Mouse (Mus musculus) heart, adult 2 months (tissue): Measurements from ENCODE around the gene Zfp771. TPM values are rescaled to one million over a fixed set of nuclear protein-coding genes. Genes with fewer than 3 reads are reported as not detected.

Experiments used
- DNase-seq, 2 experiments: peaks; one replicate each; pipeline ENCODE4 v3.0.0; 2021
- H3K27ac ChIP-seq: fragments of 200-600 bp; 2 replicates; pipeline ENCODE4 v1.8.1; 2022
- H3K27me3 ChIP-seq: fragments of 200-500 bp; 2 replicates; pipeline ENCODE4 v1.6.1; 2012; ENCODE audit warnings: mild to moderate bottlenecking, low read length, inconsistent platforms, mixed read lengths; ENCODE audit not compliant: control insufficient read depth, insufficient read depth
- H3K36me3 ChIP-seq: fragments of 200-500 bp; 2 replicates; pipeline ENCODE4 v1.6.1; 2012; ENCODE audit warnings: low read length, inconsistent platforms; ENCODE audit not compliant: control insufficient read depth, insufficient read depth
- H3K4me1 ChIP-seq: fragments of 200-500 bp; 2 replicates; pipeline ENCODE4 v1.6.1; 2011; ENCODE audit warnings: low read length; ENCODE audit not compliant: control insufficient read depth, insufficient read depth
- H3K4me3 ChIP-seq: fragments of 200-600 bp; 2 replicates; pipeline ENCODE4 v1.8.1; 2022
- H3K79me2 ChIP-seq: fragments of 200-500 bp; replicated peaks from 2 replicates; pipeline ENCODE4 v1.6.1; 2012; ENCODE audit warnings: mild to moderate bottlenecking, inconsistent platforms, low read length, moderate library complexity, mixed read lengths; ENCODE audit not compliant: control insufficient read depth, insufficient read depth
- H3K9ac ChIP-seq: fragments of 200-500 bp; 2 replicates; pipeline ENCODE4 v1.6.1; 2012; ENCODE audit warnings: low read depth, mild to moderate bottlenecking, control low read depth, inconsistent platforms, low read length, mixed read lengths
- CTCF ChIP-seq: fragments of 200-600 bp; IDR thresholded peaks from 2 replicates; pipeline ENCODE4 v1.8.1; 2022; ENCODE audit warnings: antibody characterized with exemption, mild to moderate bottlenecking, moderate library complexity
- EP300 ChIP-seq: fragments of 200-500 bp; IDR thresholded peaks from 2 replicates; pipeline ENCODE4 v1.6.1; 2011; ENCODE audit warnings: low read depth, low read length, control low read depth; ENCODE audit not compliant: insufficient read depth
- POLR2A ChIP-seq: fragments of 200-500 bp; IDR thresholded peaks from 2 replicates; pipeline ENCODE4 v1.6.1; 2011; ENCODE audit warnings: mild to moderate bottlenecking, low read depth, low read length, control low read depth; ENCODE audit not compliant: insufficient read depth
- WGBS: fragments of 180-500 bp; shearing (Covaris S2); methylation state at CpG from one replicate; pipeline ENCODE4 v1.1.7; 2018; 5-methylcytosine and 5-hydroxymethylcytosine counted together
- intact Hi-C: fragments of 180-260 bp; cut with DNase I; formaldehyde crosslinking; loops from one replicate; pipeline ENCODE4 v1.15.1; 2025
- polyA plus RNA-seq: library from polyadenylated mRNA; depleted of rRNA; stranded (reverse); fragments of >200 nt; gene quantifications from 2 replicates; pipeline ENCODE4 v1.2.3, GENCODE M21; 2012; rRNA removed
- total RNA-seq, 2 experiments: library from RNA; stranded (reverse); gene quantifications; 2 replicates each; pipeline ENCODE4 v1.2.3; 2021

The Zfp771 gene
- total and polyA plus RNA-seq, 3 experiments: 14.7 to 30.0 (median 21.0) TPM

- H3K4me3 ChIP-seq: no peak within 1 kb of the TSS
- 68% methylated on average over 11 of the region's 11 CpGs for WGBS
- H3K9ac ChIP-seq: no peak within 1 kb of the TSS
- DNase-seq: peak in 1 of 2 experiments; percentile 31
- H3K27me3 ChIP-seq: no peaks in the 10 kb centered on the region
- intact Hi-C loops: no loop called here
- TF ChIP-seq POLR2A (no peak), EP300 (no peak), CTCF (no peak)
- H3K79me2 ChIP-seq: no peaks in the 10 kb centered on the region
- no peaks in the 10 kb centered on the region for H3K4me1 ChIP-seq
- H3K27ac ChIP-seq: no peak within 1 kb of the TSS
- H3K36me3 ChIP-seq: no peaks in the 10 kb centered on the region
These were observed 52.0 kb downstream of the Zfp771 start, which contains the start of gene Itgal for GRCm38 (mm10) chr7:127296098-127296497. Itgal (plus strand) TSS chr7:127296260.

- no peaks in the 10 kb centered on the region for H3K4me1 ChIP-seq
- TF ChIP-seq EP300: no peak
- no peak for TF ChIP-seq CTCF
- TF ChIP-seq POLR2A: no peak
- WGBS: 87% methylated on average over 5 of the region's 5 CpGs
- no peaks in the 10 kb centered on the region for H3K36me3 ChIP-seq
- intact Hi-C loops: no loop called here
- H3K9ac ChIP-seq: no peak overlapping the region
- H3K79me2 ChIP-seq: no peaks in the 10 kb centered on the region
- DNase-seq: no peak
- no peak overlapping the region for H3K4me3 ChIP-seq
- H3K27ac ChIP-seq: no peak overlapping the region
- no peaks in the 10 kb centered on the region for H3K27me3 ChIP-seq
These were observed 52.9 kb downstream of the Zfp771 start for GRCm38 (mm10) chr7:127296786-127297555.

GRCm38 (mm10) chr7:127297586-127298193 lies 53.6 kb downstream of the Zfp771 start:
- no peaks in the 10 kb centered on the region for H3K79me2 ChIP-seq
- TF ChIP-seq CTCF (no peak), POLR2A (no peak), EP300 (no peak)
- H3K4me3 ChIP-seq: no peak overlapping the region
- no peaks in the 10 kb centered on the region for H3K36me3 ChIP-seq
- H3K27me3 ChIP-seq: no peaks in the 10 kb centered on the region
- intact Hi-C loops: no loop called here
- DNase-seq: no peak
- no peak overlapping the region for H3K27ac ChIP-seq
- H3K4me1 ChIP-seq: no peaks in the 10 kb centered on the region
- no peak overlapping the region for H3K9ac ChIP-seq
- 91% methylated on average over 5 of the region's 5 CpGs for WGBS

Other genes with a start within 250 kb of the Zfp771 start
- 10 to 100 TPM; 50.4 to 59.1 TPM for gene Mvp, start 229.7 kb upstream of the Zfp771 start, total RNA-seq
- 48.8 and 50.7 TPM in 2 replicates for gene Mvp, start 229.7 kb upstream of the Zfp771 start, polyA plus RNA-seq
- gene Pagr1b, start 227.8 kb upstream of the Zfp771 start, total RNA-seq: not detected
- gene Pagr1b, start 227.8 kb upstream of the Zfp771 start, polyA plus RNA-seq: not detected in 2 replicates
- gene Pagr1a, start 226.9 kb upstream of the Zfp771 start, total RNA-seq: 10 to 100 TPM; 12.8 to 21.4 TPM
- gene Pagr1a, start 226.9 kb upstream of the Zfp771 start, polyA plus RNA-seq: 3.6 and 4.3 TPM in 2 replicates
- gene Gm42742, start 223.2 kb upstream of the Zfp771 start, total RNA-seq: 10 to 100 TPM; 15.9 to 25.8 TPM
- gene Gm42742, start 223.2 kb upstream of the Zfp771 start, polyA plus RNA-seq: 21.7 and 24.3 TPM in 2 replicates
- gene Prrt2, start 223.1 kb upstream of the Zfp771 start, total RNA-seq: under 1 TPM; 0.63 to 0.77 TPM
- 5.7 and 8.0 TPM in 2 replicates for gene Prrt2, start 223.1 kb upstream of the Zfp771 start, polyA plus RNA-seq
- 10 to 100 TPM; 56.5 to 59.8 TPM for gene Maz, start 217.2 kb upstream of the Zfp771 start, total RNA-seq
- 53.7 and 57.1 TPM in 2 replicates for gene Maz, start 217.2 kb upstream of the Zfp771 start, polyA plus RNA-seq
- gene Kif22, start 201.8 kb upstream of the Zfp771 start, total RNA-seq: under 1 TPM; 0.65 to 0.84 TPM
- 0.39 and 0.59 TPM in 2 replicates for gene Kif22, start 201.8 kb upstream of the Zfp771 start, polyA plus RNA-seq
- gene Zg16, start 156.9 kb upstream of the Zfp771 start, total RNA-seq: not detected
- not detected in 2 replicates for gene Zg16, start 156.9 kb upstream of the Zfp771 start, polyA plus RNA-seq
- gene AI467606, start 152.9 kb upstream of the Zfp771 start, total RNA-seq: 1 to 10 TPM; 1.5 to 2.1 TPM
- gene AI467606, start 152.9 kb upstream of the Zfp771 start, polyA plus RNA-seq: 2.7 and 4.7 TPM in 2 replicates
- not detected for gene Qprt, start 122.0 kb upstream of the Zfp771 start, total RNA-seq
- gene Qprt, start 122.0 kb upstream of the Zfp771 start, polyA plus RNA-seq: 0.25 and 0.32 TPM in 2 replicates
- under 1 TPM; 0.78 to 0.80 TPM for gene Spn, start 106.5 kb upstream of the Zfp771 start, total RNA-seq
- gene Spn, start 106.5 kb upstream of the Zfp771 start, polyA plus RNA-seq: 1.1 and 2.9 TPM in 2 replicates
- gene Cd2bp2, start 48.2 kb upstream of the Zfp771 start, total RNA-seq: 10 to 100 TPM; 33.4 to 35.2 TPM
- gene Cd2bp2, start 48.2 kb upstream of the Zfp771 start, polyA plus RNA-seq: 18.2 and 26.9 TPM in 2 replicates
- gene Tbc1d10b, start 35.8 kb upstream of the Zfp771 start, total RNA-seq: 10 to 100 TPM; 20.5 to 22.0 TPM
- 13.6 and 17.4 TPM in 2 replicates for gene Tbc1d10b, start 35.8 kb upstream of the Zfp771 start, polyA plus RNA-seq
- 1 to 10 TPM; 3.5 TPM for gene Mylpf, start 35.4 kb upstream of the Zfp771 start, total RNA-seq
- 0.74 and 1.1 TPM in 2 replicates for gene Mylpf, start 35.4 kb upstream of the Zfp771 start, polyA plus RNA-seq
- 1 to 10 TPM; 6.0 to 6.3 TPM for gene Zfp553, start 11.2 kb upstream of the Zfp771 start, total RNA-seq
- gene Zfp553, start 11.2 kb upstream of the Zfp771 start, polyA plus RNA-seq: 5.0 and 6.5 TPM in 2 replicates
- gene Sept1, start 11.1 kb upstream of the Zfp771 start, total RNA-seq: 1 to 10 TPM; 2.5 to 4.7 TPM
- 6.2 and 13.0 TPM in 2 replicates for gene Sept1, start 11.1 kb upstream of the Zfp771 start, polyA plus RNA-seq
- 10 to 100 TPM; 38.7 to 44.6 TPM for gene Dctpp1, start 16.4 kb downstream of the Zfp771 start, total RNA-seq
- 42.0 and 46.6 TPM in 2 replicates for gene Dctpp1, start 16.4 kb downstream of the Zfp771 start, polyA plus RNA-seq
- 10 to 100 TPM; 27.2 to 32.9 TPM for gene Sephs2, start 29.8 kb downstream of the Zfp771 start, total RNA-seq
- 14.8 and 22.5 TPM in 2 replicates for gene Sephs2, start 29.8 kb downstream of the Zfp771 start, polyA plus RNA-seq
- 1 to 10 TPM; 1.7 to 2.3 TPM for gene Itgal, start 52.0 kb downstream of the Zfp771 start, total RNA-seq
- gene Itgal, start 52.0 kb downstream of the Zfp771 start, polyA plus RNA-seq: 3.0 and 5.0 TPM in 2 replicates
- gene Zfp768, start 101.3 kb downstream of the Zfp771 start, total RNA-seq: 10 to 100 TPM; 36.5 to 37.2 TPM
- 30.8 and 31.6 TPM in 2 replicates for gene Zfp768, start 101.3 kb downstream of the Zfp771 start, polyA plus RNA-seq
- 1 to 10 TPM; 4.3 to 5.3 TPM for gene Zfp747, start 131.8 kb downstream of the Zfp771 start, total RNA-seq
- 2.9 and 3.9 TPM in 2 replicates for gene Zfp747, start 131.8 kb downstream of the Zfp771 start, polyA plus RNA-seq
- gene 9130019O22Rik, start 142.9 kb downstream of the Zfp771 start, total RNA-seq: 1 to 10 TPM; 2.3 to 2.4 TPM
- gene 9130019O22Rik, start 142.9 kb downstream of the Zfp771 start, polyA plus RNA-seq: 1.7 and 2.4 TPM in 2 replicates
- gene E430018J23Rik, start 149.4 kb downstream of the Zfp771 start, total RNA-seq: 1 to 10 TPM; 3.1 to 4.0 TPM
- 3.1 and 3.5 TPM in 2 replicates for gene E430018J23Rik, start 149.4 kb downstream of the Zfp771 start, polyA plus RNA-seq
- gene Zfp764, start 162.5 kb downstream of the Zfp771 start, total RNA-seq: 1 to 10 TPM; 3.2 TPM
- gene Zfp764, start 162.5 kb downstream of the Zfp771 start, polyA plus RNA-seq: 2.6 and 3.5 TPM in 2 replicates
- gene Zfp688, start 177.8 kb downstream of the Zfp771 start, total RNA-seq: 1 to 10 TPM; 3.3 to 3.8 TPM
- gene Zfp688, start 177.8 kb downstream of the Zfp771 start, polyA plus RNA-seq: 4.9 and 8.1 TPM in 2 replicates
- gene Zfp689, start 204.9 kb downstream of the Zfp771 start, total RNA-seq: 1 to 10 TPM in 1 of 2 experiments, under 1 TPM in 1; 0.93 to 1.5 TPM
- 1.8 and 2.0 TPM in 2 replicates for gene Zfp689, start 204.9 kb downstream of the Zfp771 start, polyA plus RNA-seq
- gene Prr14, start 215.3 kb downstream of the Zfp771 start, total RNA-seq: 10 to 100 TPM; 23.1 to 28.0 TPM
- gene Prr14, start 215.3 kb downstream of the Zfp771 start, polyA plus RNA-seq: 45.6 and 61.6 TPM in 2 replicates
- gene Fbrs, start 234.9 kb downstream of the Zfp771 start, total RNA-seq: 10 to 100 TPM; 31.2 to 33.9 TPM
- 13.4 and 16.4 TPM in 2 replicates for gene Fbrs, start 234.9 kb downstream of the Zfp771 start, polyA plus RNA-seq